Mouse (Mus musculus) myocyte (in vitro differentiated cells): ENCODE measurements around the gene Gm20388. TPM values are rescaled to one million over a fixed set of nuclear protein-coding genes. Genes with fewer than 3 reads are reported as not detected.

ENCODE experiments used
- H3K27me3 ChIP-seq: one replicate; pipeline ENCODE4 v1.6.1; 2011; ENCODE audit not compliant: control insufficient read depth, insufficient read depth, insufficient read length
- H3K36me3 ChIP-seq: one replicate; pipeline ENCODE4 v1.6.1; 2011; ENCODE audit not compliant: control insufficient read depth, insufficient read depth
- H3K4me2 ChIP-seq: one replicate; pipeline ENCODE4 v1.6.1; 2011; ENCODE audit warnings: low read depth, control low read depth
- H3K4me3 ChIP-seq: one replicate; pipeline ENCODE4 v1.5.1; 2011; ENCODE audit warnings: mild to moderate bottlenecking, control low read depth, moderate library complexity
- H3K79me2 ChIP-seq: one replicate; pipeline ENCODE4 v1.6.1; 2011; ENCODE audit not compliant: control insufficient read depth, insufficient read depth
- H3ac ChIP-seq: one replicate; pipeline ENCODE4 v1.6.1; 2011; ENCODE audit not compliant: control insufficient read depth, insufficient read length
- CEBPB ChIP-seq: IDR thresholded peaks from 2 replicates; pipeline ENCODE4 v1.6.1; 2011; ENCODE audit warnings: mild to moderate bottlenecking, moderate library complexity; ENCODE audit not compliant: poor library complexity, insufficient read depth, severe bottlenecking
- E2F4 ChIP-seq: IDR thresholded peaks from one replicate; pipeline ENCODE4 v1.6.1; 2011; ENCODE audit warnings: mild to moderate bottlenecking, control low read depth, moderate library complexity; ENCODE audit not compliant: insufficient read depth
- MAX ChIP-seq: IDR thresholded peaks from one replicate; pipeline ENCODE4 v1.6.1; 2011; ENCODE audit warnings: low read depth, mild to moderate bottlenecking, control low read depth
- MYOD1 ChIP-seq, 3 experiments: IDR thresholded peaks; one replicate each; pipeline ENCODE4 v1.6.1; 2011; ENCODE audit warnings: control low read depth in 2 of 3, low read depth in 2 of 3, mild to moderate bottlenecking in 2 of 3, moderate library complexity in 1 of 3; ENCODE audit not compliant: insufficient read length in 2 of 3, control insufficient read depth in 1 of 3
- MYOG ChIP-seq, 3 experiments: IDR thresholded peaks; one replicate each; pipeline ENCODE4 v1.6.1; 2011; ENCODE audit warnings: control low read depth in 2 of 3, low read depth in 2 of 3, mild to moderate bottlenecking in 2 of 3; ENCODE audit not compliant: insufficient read length in 2 of 3, control insufficient read depth in 1 of 3, insufficient read depth in 1 of 3
- POLR2A ChIP-seq: IDR thresholded peaks from one replicate; pipeline ENCODE4 v1.6.1; 2011; ENCODE audit warnings: low read depth, mild to moderate bottlenecking, control low read depth, moderate library complexity; ENCODE audit not compliant: insufficient read length
- POLR2AphosphoS2 ChIP-seq: IDR thresholded peaks from one replicate; pipeline ENCODE4 v1.6.1; 2011; ENCODE audit warnings: low read depth, control low read depth; ENCODE audit not compliant: insufficient read length
- REST ChIP-seq: IDR thresholded peaks from one replicate; pipeline ENCODE4 v1.6.1; 2011; ENCODE audit warnings: mild to moderate bottlenecking, control low read depth, moderate library complexity; ENCODE audit not compliant: insufficient read depth, insufficient read length
- SRF ChIP-seq: IDR thresholded peaks from one replicate; pipeline ENCODE4 v1.6.1; 2011; ENCODE audit warnings: low read depth; ENCODE audit not compliant: control insufficient read depth, insufficient read length
- TCF12 ChIP-seq: IDR thresholded peaks from one replicate; pipeline ENCODE4 v1.6.1; 2011; ENCODE audit warnings: mild to moderate bottlenecking, control low read depth; ENCODE audit not compliant: poor library complexity, insufficient read depth, severe bottlenecking
- TCF3 ChIP-seq: IDR thresholded peaks from one replicate; pipeline ENCODE4 v1.6.1; 2011; ENCODE audit warnings: low read depth, control low read depth; ENCODE audit not compliant: insufficient read length
- USF1 ChIP-seq: IDR thresholded peaks from one replicate; pipeline ENCODE4 v1.6.1; 2011; ENCODE audit warnings: low read depth, mild to moderate bottlenecking, control low read depth, moderate library complexity
- polyA plus RNA-seq: library from polyadenylated mRNA; unstranded; fragments of >200 nt; fragmentation: generic; extraction: Trizol; gene quantifications from one replicate; pipeline ENCODE4 v1.2.1, GENCODE M21; 2012; ENCODE audit warnings: missing spikeins

Gene Gm20388
- polyA plus RNA-seq, 1 experiment = 15.3 TPM

DNA sequence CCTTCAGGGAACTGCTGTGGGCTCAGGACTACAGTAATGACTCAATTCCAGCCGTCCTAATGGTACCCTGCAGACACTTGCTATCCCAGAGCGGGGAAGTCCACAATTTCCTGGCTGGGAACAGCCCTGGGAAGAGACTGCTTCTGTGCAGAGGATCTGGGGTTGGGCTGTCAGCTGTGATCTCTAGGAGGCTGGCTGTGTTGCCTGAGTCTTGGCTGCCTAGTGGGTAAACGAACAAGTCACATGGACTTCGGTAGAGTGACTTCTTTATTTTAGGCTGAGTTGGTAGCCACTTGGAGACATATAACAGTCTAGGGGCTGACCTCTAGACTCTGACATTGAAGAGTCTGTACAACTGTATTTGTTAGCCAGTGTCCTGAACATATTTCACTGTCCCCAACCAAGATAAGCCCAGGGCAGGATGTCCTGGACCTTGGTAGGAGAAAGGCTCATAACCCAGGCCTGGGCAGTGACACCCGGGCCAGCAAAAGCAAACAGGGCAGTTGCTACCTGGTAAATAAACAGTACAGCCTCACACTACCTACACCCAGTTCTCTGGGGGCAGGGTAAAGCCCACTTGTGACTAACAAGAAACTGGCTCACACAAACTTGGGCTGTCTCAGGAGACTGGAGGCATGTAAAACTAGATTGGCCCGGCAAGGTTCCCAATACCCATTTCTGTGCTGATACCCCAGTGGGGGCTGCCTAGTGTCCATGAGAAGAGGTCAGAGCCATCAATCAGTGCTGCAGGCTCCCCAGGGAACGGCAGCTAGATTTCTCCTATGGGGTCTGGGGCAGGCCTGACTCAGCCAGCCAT lies 3331.7 kb downstream of the Gm20388 start:
- Histone ChIP-seq H3K27me3 (no peaks in the 10 kb centered on the region), H3K36me3 (no peaks in the 10 kb centered on the region), H3K79me2 (no peaks in the 10 kb centered on the region), H3ac (no peak overlapping the region), H3K4me2 (no peak overlapping the region), H3K4me3 (no peak overlapping the region)
- TF ChIP-seq MYOD1 (IDR thresholded peaks at IDR 0.05; ENCODE audit: control insufficient read depth in 1 of 3, insufficient read length in 2 of 3, low read depth in 2 of 3) = no peak
- no peak for TF ChIP-seq MYOG (IDR thresholded peaks at IDR 0.05; ENCODE audit: control insufficient read depth in 1 of 3, insufficient read depth in 1 of 3, insufficient read length in 2 of 3, low read depth in 2 of 3)
- TF ChIP-seq REST = no peak
- no peak for TF ChIP-seq USF1
- no peak for TF ChIP-seq TCF12
- no peak for TF ChIP-seq SRF
- TF ChIP-seq CEBPB = no peak
- no peak for TF ChIP-seq E2F4
- TF ChIP-seq POLR2A = no peak
- no peak for TF ChIP-seq TCF3
- no peak for TF ChIP-seq POLR2AphosphoS2
- no peak for TF ChIP-seq MAX

DNA sequence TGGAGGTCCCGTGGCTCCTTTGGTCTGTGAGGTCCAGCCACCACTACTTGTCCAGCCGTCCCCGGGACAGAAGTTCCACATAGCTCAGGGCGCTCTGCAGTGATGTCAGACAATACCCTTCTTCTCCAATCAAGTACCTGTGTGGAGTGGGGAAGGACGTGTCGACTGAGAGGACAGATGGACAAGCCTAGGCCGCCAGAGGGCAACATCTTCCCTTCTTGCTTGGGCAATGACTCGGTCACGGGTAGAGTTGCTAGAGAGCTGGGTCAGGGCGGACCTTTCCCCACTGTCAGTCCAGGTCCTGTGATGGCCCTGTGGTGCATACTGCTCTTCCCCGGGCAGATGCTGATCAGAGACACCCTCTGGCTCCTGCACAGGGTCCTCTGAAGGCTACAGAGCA lies 3332.4 kb downstream of the Gm20388 start:
- H3K79me2 ChIP-seq = no peaks in the 10 kb centered on the region
- no peak overlapping the region for H3ac ChIP-seq
- TF ChIP-seq REST (no peak), POLR2AphosphoS2 (peak; percentile 15)
- no peaks in the 10 kb centered on the region for H3K36me3 ChIP-seq
- H3K4me3 ChIP-seq = no peak overlapping the region
- no peak overlapping the region for H3K4me2 ChIP-seq
- no peaks in the 10 kb centered on the region for H3K27me3 ChIP-seq

DNA sequence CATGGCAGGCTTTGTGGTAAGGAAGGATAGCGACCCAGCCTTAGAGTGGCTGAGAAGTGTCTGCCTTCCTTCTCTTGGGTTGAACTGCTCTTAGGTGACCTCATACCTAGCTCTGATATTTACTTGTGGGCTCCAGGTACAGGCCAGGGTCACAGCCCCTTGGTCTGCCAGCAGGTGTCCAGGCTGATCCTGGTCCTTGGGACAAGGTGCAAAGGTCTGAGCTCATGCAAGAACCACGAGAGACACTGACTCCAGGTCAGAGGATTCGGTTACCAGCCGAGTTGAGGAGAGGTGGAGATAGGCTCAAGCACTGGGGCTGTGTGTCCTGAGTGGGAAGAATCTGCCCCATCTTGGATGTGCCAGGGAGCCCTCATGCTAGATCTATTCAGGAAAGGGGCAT lies 3333.7 kb downstream of the Gm20388 start:
- no peaks in the 10 kb centered on the region for H3K79me2 ChIP-seq
- no peaks in the 10 kb centered on the region for H3K36me3 ChIP-seq
- H3K27me3 ChIP-seq = no peaks in the 10 kb centered on the region
- no peak overlapping the region for H3ac ChIP-seq
- H3K4me2 ChIP-seq = no peak overlapping the region
- TF ChIP-seq E2F4 = no peak
- no peak for TF ChIP-seq POLR2A
- no peak for TF ChIP-seq TCF12
- TF ChIP-seq MAX = no peak
- TF ChIP-seq SRF = no peak
- no peak for TF ChIP-seq CEBPB
- no peak for TF ChIP-seq USF1
- TF ChIP-seq TCF3 = no peak
- TF ChIP-seq MYOD1 (IDR thresholded peaks at IDR 0.05; ENCODE audit: control insufficient read depth in 1 of 3, insufficient read length in 2 of 3, low read depth in 2 of 3) = no peak
- TF ChIP-seq REST = no peak
- TF ChIP-seq POLR2AphosphoS2 = no peak
- no peak for TF ChIP-seq MYOG (IDR thresholded peaks at IDR 0.05; ENCODE audit: control insufficient read depth in 1 of 3, insufficient read depth in 1 of 3, insufficient read length in 2 of 3, low read depth in 2 of 3)
- no peak overlapping the region for H3K4me3 ChIP-seq

DNA sequence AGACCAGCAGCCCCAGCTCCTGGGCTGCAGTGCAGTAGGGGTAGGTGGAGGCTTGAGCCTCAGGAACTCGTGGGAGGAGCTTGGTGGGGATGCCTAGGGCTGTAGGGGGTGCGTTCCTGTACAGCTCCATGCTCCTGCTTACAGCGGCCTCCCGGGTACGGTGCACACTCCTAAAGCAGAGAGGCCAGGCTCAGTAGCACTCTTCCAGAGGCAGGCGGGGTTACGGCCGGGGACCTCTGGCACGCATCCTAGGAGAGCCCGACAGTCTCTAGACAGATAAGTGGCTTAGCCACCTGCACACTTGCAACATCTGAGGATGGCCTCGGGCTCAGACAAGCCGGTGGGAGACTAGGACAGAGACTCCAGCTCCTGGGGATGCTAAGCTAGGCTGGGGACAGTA lies 3334.9 kb downstream of the Gm20388 start:
- H3K4me3 ChIP-seq = no peak overlapping the region
- H3K27me3 ChIP-seq = no peaks in the 10 kb centered on the region
- no peak for TF ChIP-seq MAX
- no peak for TF ChIP-seq MYOD1 (IDR thresholded peaks at IDR 0.05; ENCODE audit: control insufficient read depth in 1 of 3, insufficient read length in 2 of 3, low read depth in 2 of 3)
- no peak for TF ChIP-seq TCF12
- TF ChIP-seq E2F4 = no peak
- no peak for TF ChIP-seq SRF
- H3K79me2 ChIP-seq = no peaks in the 10 kb centered on the region
- no peak overlapping the region for H3ac ChIP-seq
- H3K36me3 ChIP-seq = no peaks in the 10 kb centered on the region
- no peak overlapping the region for H3K4me2 ChIP-seq

DNA sequence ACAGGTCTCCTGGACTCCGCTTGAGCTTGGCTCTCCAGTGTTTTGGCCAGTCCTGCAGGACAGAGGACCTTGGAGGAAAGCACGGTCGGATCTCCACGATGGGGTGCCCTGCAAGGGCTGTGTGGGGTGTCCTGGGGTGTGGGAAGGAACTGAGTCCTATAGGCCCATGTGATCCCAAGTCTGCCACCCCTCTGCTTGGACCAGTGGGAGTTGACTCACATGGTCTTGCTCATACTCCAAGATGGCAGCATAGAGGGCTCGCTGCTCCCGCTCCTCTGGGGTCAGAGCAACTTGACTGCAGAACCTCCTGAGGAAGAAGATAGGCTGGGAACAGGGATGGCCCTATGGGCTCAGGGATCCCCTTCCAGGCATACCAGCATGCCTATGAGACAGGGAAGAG lies 3337.1 kb downstream of the Gm20388 start:
- H3K4me3 ChIP-seq = no peak overlapping the region
- peaks cover under 1% of the 10 kb centered on the region for H3K79me2 ChIP-seq
- no peak overlapping the region for H3K4me2 ChIP-seq
- H3ac ChIP-seq = no peak overlapping the region
- TF ChIP-seq CEBPB = no peak
- no peak for TF ChIP-seq REST
- no peak for TF ChIP-seq POLR2AphosphoS2
- no peak for TF ChIP-seq USF1
- TF ChIP-seq TCF12 = no peak
- no peak for TF ChIP-seq TCF3
- no peak for TF ChIP-seq MYOG (IDR thresholded peaks at IDR 0.05; ENCODE audit: control insufficient read depth in 1 of 3, insufficient read depth in 1 of 3, insufficient read length in 2 of 3, low read depth in 2 of 3)
- TF ChIP-seq MAX = no peak
- TF ChIP-seq E2F4 = no peak
- no peak for TF ChIP-seq SRF
- TF ChIP-seq POLR2A = no peak
- TF ChIP-seq MYOD1 (IDR thresholded peaks at IDR 0.05; ENCODE audit: control insufficient read depth in 1 of 3, insufficient read length in 2 of 3, low read depth in 2 of 3) = no peak
- H3K27me3 ChIP-seq = no peaks in the 10 kb centered on the region
- H3K36me3 ChIP-seq = no peaks in the 10 kb centered on the region
